Mouse (Mus musculus): ENCODE measurements at regions not wholly inside any gene's neighbourhood (a gene's known extent, or its start where the extent isn't known, plus 50 kb on each side); places are given as distances from the start of the nearest gene placed in this dataset.

DNA sequence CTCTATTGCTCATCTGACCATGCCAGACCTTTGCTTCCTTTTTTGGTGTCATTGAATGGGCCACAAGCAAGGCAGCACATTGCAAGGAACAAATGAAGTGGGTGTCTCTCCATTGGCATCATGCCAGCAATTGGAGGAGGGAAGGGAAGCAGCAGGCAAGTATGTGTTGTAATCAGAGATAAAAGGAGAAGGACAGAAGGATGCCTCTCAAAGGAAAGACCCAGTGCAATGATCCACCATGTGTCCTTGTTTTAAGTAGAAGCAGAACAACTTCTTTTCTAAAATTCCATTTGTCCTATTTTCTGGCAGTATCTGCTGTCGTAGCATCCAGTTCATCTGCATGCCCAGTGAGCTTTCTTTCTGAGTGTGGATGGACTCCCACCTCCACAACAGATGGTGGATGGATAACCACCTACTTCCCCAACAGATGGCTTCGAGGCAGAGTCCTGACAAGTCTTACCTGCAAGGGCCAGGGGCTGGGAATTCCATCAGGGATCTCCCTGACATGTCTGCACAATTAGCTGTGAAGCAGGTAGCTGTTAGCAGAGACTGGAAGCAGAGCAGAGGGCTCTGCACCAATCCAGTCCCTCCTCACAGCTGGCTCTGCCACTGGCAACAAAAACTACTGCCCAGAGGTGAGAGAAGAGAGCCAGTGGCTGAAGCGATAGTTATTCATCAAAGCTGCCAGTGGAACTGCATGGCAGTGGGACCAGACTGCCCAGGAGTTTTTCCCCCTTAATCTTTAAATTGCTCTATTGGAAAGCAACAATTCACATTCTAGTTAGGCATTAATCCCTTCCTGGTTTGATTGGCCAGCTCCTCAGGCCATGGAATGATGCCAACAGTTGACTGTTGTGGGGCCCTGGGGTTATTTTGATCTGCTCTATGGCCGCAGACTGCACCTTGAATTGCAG lies 113.8 kb downstream of the Enkur start:
- TF ChIP-seq POLR2A (IDR thresholded peaks at IDR 0.05; ENCODE audit: extremely low read depth, insufficient read depth, low read length) (no peak), CTCF (IDR thresholded peaks at IDR 0.05; ENCODE audit: low read depth, low read length) (no peak)

Measured in liver, adult 2 months (tissue).